Mouse (Mus musculus): Measurements from ENCODE around the gene Hspg2. TPM values are rescaled to one million over a fixed set of nuclear protein-coding genes. Genes with fewer than 3 reads are reported as not detected.

Gene Hspg2
- polyA plus RNA-seq, 1 experiment from 2014 or later = 44.1 TPM

DNA sequence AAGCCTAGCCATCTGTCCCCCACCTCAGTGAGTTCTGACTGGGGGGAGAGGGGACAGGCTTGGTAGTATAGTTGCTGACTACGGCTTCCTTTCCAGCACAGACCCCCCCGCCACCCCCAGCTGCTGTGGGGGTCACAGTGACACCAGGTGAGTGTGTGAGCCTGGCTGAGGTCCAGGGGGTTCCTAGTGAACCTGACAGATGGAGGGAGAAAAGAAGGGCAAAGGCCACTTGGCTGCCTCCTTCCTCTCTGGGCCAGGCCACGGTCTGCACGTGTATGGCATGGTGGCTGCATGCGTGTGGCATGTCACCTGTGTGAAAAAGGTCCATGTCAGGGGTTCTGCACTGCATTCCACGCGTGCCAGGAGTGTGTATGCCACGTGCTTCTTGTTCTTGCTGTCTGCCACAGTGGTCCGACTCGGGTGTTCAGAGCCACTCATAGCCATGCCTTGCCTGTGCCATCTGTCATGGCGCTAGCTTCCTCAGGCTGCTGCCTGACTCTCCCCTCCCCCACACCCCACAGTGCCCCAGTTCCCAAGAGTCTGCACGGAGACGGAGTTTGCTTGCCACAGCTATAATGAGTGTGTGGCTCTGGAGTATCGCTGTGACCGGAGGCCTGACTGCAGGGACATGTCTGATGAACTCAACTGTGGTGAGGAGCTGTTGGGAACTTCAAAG, 41.6 kb downstream of the Hspg2 start:
- Histone ChIP-seq H3K4me1 (ENCODE audit: control insufficient read depth, insufficient read depth, low read length) (no peaks in the 10 kb centered on the region), H3K4me2 (replicated peaks; ENCODE audit: low read depth, low read length) (no peak overlapping the region), H3K9me3 (ENCODE audit: control insufficient read depth, low read depth, low read length) (no peaks in the 10 kb centered on the region), H3K27me3 (ENCODE audit: control insufficient read depth, insufficient read depth, low read length) (no peaks in the 10 kb centered on the region), H3K4me3 (ENCODE audit: low read depth, low read length) (no peak overlapping the region), H3K27ac (ENCODE audit: low read length) (no peak overlapping the region), H3K9ac (replicated peaks; ENCODE audit: low read depth, low read length) (no peak overlapping the region), H3K36me3 (ENCODE audit: control insufficient read depth, insufficient read depth, low read length) (peaks cover 59% of the 10 kb centered on the region)
- WGBS = 86% methylated on average over 15 of the region's 15 CpGs
- ATAC-seq (ENCODE audit: insufficient number of reproducible peaks, insufficient read depth, low FRiP score, low read depth) = no peak

DNA sequence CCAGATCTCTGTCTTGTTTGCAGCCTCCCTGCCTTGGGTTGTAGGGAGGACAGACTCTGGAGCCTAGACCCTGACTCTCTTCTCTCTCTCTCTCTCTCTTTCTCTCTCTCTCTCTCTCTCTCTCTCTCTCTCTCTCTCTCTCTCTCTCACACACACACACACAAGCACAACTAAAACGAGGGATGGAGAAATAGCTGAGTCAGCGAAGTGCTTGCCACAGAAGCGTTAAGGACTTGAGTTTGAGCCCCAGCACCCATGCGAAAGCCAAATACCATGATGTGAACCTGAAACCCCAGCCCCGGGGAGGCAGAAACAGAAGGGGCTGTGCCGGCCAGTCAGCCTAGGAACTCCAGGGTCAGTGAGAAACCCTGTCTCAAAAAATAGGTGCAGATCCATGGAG, 44.3 kb downstream of the Hspg2 start:
- no peaks in the 10 kb centered on the region for H3K4me1 ChIP-seq (ENCODE audit: control insufficient read depth, insufficient read depth, low read length)
- H3K27ac ChIP-seq (ENCODE audit: low read length) = no peak overlapping the region
- no peaks in the 10 kb centered on the region for H3K27me3 ChIP-seq (ENCODE audit: control insufficient read depth, insufficient read depth, low read length)
- peaks cover 76% of the 10 kb centered on the region for H3K36me3 ChIP-seq (ENCODE audit: control insufficient read depth, insufficient read depth, low read length)
- no peak overlapping the region for H3K9ac ChIP-seq (replicated peaks; ENCODE audit: low read depth, low read length)
- WGBS = 82% methylated on average over 6 of the region's 6 CpGs
- no peaks in the 10 kb centered on the region for H3K9me3 ChIP-seq (ENCODE audit: control insufficient read depth, low read depth, low read length)
- no peak for ATAC-seq (ENCODE audit: insufficient number of reproducible peaks, insufficient read depth, low FRiP score, low read depth)
- no peak overlapping the region for H3K4me2 ChIP-seq (replicated peaks; ENCODE audit: low read depth, low read length)
- H3K4me3 ChIP-seq (ENCODE audit: low read depth, low read length) = no peak overlapping the region

DNA sequence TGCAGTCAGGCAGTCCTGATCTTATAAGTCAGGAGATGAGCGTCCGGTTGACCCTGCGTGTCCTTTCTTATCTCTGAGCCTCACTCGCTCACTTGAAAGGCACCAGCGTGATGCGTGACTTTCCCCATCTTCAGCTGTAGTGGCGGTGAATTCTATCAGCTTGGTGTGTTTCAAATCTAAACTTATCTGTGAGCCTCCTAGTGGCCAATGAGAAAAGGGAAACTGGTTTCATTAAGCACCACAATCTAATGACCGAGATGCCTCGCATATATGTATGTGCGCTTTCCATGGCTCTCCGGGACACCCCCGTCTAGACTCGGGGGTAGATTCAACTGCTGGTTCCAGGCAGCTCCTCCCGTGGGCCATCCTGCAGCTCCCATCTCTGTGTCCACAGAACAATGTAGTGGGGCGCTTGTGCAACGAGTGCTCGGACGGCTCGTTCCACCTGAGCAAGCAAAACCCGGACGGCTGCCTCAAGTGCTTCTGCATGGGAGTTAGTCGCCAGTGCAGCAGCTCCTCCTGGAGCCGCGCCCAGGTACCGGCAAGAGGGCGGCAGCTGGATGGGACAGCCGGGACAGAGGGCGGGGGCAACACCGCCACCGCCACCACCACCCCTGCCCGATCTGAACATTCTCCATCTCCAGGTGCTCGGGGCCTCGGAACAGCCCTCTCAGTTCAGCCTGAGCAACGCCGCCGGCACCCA, 49.6 kb downstream of the Hspg2 start:
- Histone ChIP-seq H3K4me3 (ENCODE audit: low read depth, low read length) (no peak overlapping the region), H3K4me2 (replicated peaks; ENCODE audit: low read depth, low read length) (no peak overlapping the region), H3K9ac (replicated peaks; ENCODE audit: low read depth, low read length) (no peak overlapping the region), H3K27me3 (ENCODE audit: control insufficient read depth, insufficient read depth, low read length) (no peaks in the 10 kb centered on the region), H3K9me3 (ENCODE audit: control insufficient read depth, low read depth, low read length) (no peaks in the 10 kb centered on the region), H3K36me3 (ENCODE audit: control insufficient read depth, insufficient read depth, low read length) (peaks cover 83% of the 10 kb centered on the region), H3K4me1 (ENCODE audit: control insufficient read depth, insufficient read depth, low read length) (no peaks in the 10 kb centered on the region), H3K27ac (ENCODE audit: low read length) (no peak overlapping the region)
- ATAC-seq (ENCODE audit: insufficient number of reproducible peaks, insufficient read depth, low FRiP score, low read depth) = no peak
- 81% methylated on average over 36 of the region's 36 CpGs for WGBS

DNA sequence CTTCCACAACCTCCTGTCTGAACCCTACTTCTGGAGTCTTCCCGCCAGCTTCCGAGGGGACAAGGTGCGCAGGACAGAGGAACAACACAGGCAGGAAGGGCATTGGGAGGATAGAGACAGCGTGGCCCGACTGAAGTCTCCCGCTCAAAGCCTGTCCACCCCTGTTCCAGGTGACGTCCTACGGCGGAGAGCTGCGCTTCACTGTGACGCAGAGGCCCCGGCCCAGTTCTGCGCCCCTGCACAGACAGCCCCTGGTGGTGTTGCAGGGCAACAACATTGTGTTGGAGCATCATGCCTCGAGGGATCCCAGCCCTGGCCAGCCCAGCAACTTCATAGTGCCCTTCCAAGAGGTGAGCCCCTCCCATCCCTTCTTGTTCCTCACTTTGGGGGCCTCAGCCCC, 50.2 kb downstream of the Hspg2 start:
- WGBS = 88% methylated on average over 14 of the region's 14 CpGs
- Histone ChIP-seq H3K9me3 (ENCODE audit: control insufficient read depth, low read depth, low read length) (no peaks in the 10 kb centered on the region), H3K27ac (ENCODE audit: low read length) (no peak overlapping the region), H3K4me3 (ENCODE audit: low read depth, low read length) (no peak overlapping the region), H3K4me1 (ENCODE audit: control insufficient read depth, insufficient read depth, low read length) (no peaks in the 10 kb centered on the region), H3K27me3 (ENCODE audit: control insufficient read depth, insufficient read depth, low read length) (no peaks in the 10 kb centered on the region), H3K36me3 (ENCODE audit: control insufficient read depth, insufficient read depth, low read length) (peaks cover 85% of the 10 kb centered on the region), H3K4me2 (replicated peaks; ENCODE audit: low read depth, low read length) (no peak overlapping the region), H3K9ac (replicated peaks; ENCODE audit: low read depth, low read length) (no peak overlapping the region)
- no peak for ATAC-seq (ENCODE audit: insufficient number of reproducible peaks, insufficient read depth, low FRiP score, low read depth)

DNA sequence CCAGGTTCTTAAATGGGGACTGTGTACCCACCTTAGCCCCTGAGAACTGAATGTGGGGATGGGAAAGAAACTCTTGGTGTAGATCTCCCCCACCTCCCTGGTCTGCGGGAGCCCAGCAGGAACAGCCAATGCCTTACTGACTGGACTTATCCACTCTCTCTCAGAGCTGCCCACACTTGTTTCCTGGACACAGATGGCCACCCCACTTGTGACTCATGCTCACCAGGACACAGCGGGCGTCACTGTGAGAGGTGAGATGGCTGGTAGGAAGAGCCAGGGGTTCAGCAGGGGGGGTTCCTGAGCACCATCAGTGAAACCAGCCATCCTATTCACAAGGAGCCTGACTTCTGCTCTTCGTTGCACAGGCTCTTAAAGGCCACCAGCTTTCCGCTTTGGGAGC, 51.8 kb downstream of the Hspg2 start:
- no peak overlapping the region for H3K4me2 ChIP-seq (replicated peaks; ENCODE audit: low read depth, low read length)
- H3K9me3 ChIP-seq (ENCODE audit: control insufficient read depth, low read depth, low read length) = no peaks in the 10 kb centered on the region
- ATAC-seq (ENCODE audit: insufficient number of reproducible peaks, insufficient read depth, low FRiP score, low read depth) = no peak
- peaks cover 82% of the 10 kb centered on the region for H3K36me3 ChIP-seq (ENCODE audit: control insufficient read depth, insufficient read depth, low read length)
- H3K27me3 ChIP-seq (ENCODE audit: control insufficient read depth, insufficient read depth, low read length) = no peaks in the 10 kb centered on the region
- no peaks in the 10 kb centered on the region for H3K4me1 ChIP-seq (ENCODE audit: control insufficient read depth, insufficient read depth, low read length)
- 95% methylated on average over 5 of the region's 5 CpGs for WGBS
- H3K9ac ChIP-seq (replicated peaks; ENCODE audit: low read depth, low read length) = no peak overlapping the region
- no peak overlapping the region for H3K4me3 ChIP-seq (ENCODE audit: low read depth, low read length)
- H3K27ac ChIP-seq (ENCODE audit: low read length) = no peak overlapping the region

DNA sequence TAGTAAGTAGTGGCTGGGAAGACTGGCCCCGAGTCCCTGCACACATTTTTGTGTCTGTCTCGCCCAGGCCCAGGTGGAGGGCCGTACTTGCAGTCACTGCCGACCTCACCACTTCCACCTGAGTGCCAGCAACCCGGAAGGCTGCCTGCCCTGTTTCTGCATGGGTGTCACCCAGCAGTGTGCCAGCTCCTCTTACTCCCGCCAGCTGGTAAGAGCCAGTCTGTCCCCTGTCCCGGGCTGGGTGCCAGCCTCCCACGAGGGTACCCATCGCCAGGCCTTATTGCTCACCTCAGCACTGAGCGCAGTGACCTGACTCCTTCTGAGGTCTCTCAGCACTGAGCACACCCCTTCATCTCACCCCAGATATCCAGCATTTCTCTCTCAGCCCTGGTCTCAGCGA, 53.4 kb downstream of the Hspg2 start:
- Histone ChIP-seq H3K9ac (replicated peaks; ENCODE audit: low read depth, low read length) (no peak overlapping the region), H3K4me1 (ENCODE audit: control insufficient read depth, insufficient read depth, low read length) (no peaks in the 10 kb centered on the region), H3K4me2 (replicated peaks; ENCODE audit: low read depth, low read length) (no peak overlapping the region), H3K27ac (ENCODE audit: low read length) (no peak overlapping the region), H3K4me3 (ENCODE audit: low read depth, low read length) (no peak overlapping the region), H3K36me3 (ENCODE audit: control insufficient read depth, insufficient read depth, low read length) (peaks cover 69% of the 10 kb centered on the region), H3K27me3 (ENCODE audit: control insufficient read depth, insufficient read depth, low read length) (no peaks in the 10 kb centered on the region), H3K9me3 (ENCODE audit: control insufficient read depth, low read depth, low read length) (no peaks in the 10 kb centered on the region)
- no peak for ATAC-seq (ENCODE audit: insufficient number of reproducible peaks, insufficient read depth, low FRiP score, low read depth)
- WGBS = 94% methylated on average over 11 of the region's 11 CpGs

DNA sequence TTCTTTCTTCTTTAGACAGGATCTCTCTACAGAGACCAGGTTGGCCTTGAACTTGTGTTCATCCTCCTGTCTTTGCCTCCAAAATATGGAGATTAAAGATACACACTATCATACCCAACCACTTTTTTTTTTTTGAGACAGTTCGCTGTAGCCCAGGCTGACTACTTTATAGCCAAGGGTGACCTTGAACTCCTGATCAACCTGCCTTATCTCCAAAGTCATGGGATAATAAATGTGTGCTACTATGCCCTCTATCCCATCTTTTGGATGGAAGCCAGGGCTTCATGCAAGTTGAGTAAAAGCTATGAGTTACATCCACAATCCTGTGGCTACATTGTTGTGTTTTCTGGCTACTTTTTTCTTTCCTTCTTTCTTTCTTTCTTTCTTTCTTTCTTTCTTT, 56.9 kb downstream of the Hspg2 start:
- Histone ChIP-seq H3K27me3 (ENCODE audit: control insufficient read depth, insufficient read depth, low read length) (no peaks in the 10 kb centered on the region), H3K9ac (replicated peaks; ENCODE audit: low read depth, low read length) (no peak overlapping the region), H3K4me1 (ENCODE audit: control insufficient read depth, insufficient read depth, low read length) (no peaks in the 10 kb centered on the region), H3K4me3 (ENCODE audit: low read depth, low read length) (no peak overlapping the region), H3K9me3 (ENCODE audit: control insufficient read depth, low read depth, low read length) (no peaks in the 10 kb centered on the region), H3K36me3 (ENCODE audit: control insufficient read depth, insufficient read depth, low read length) (peaks cover 61% of the 10 kb centered on the region), H3K4me2 (replicated peaks; ENCODE audit: low read depth, low read length) (no peak overlapping the region), H3K27ac (ENCODE audit: low read length) (no peak overlapping the region)
- ATAC-seq (ENCODE audit: insufficient number of reproducible peaks, insufficient read depth, low FRiP score, low read depth) = no peak
- 100% methylated on average over 1 of the region's 1 CpGs for WGBS

DNA sequence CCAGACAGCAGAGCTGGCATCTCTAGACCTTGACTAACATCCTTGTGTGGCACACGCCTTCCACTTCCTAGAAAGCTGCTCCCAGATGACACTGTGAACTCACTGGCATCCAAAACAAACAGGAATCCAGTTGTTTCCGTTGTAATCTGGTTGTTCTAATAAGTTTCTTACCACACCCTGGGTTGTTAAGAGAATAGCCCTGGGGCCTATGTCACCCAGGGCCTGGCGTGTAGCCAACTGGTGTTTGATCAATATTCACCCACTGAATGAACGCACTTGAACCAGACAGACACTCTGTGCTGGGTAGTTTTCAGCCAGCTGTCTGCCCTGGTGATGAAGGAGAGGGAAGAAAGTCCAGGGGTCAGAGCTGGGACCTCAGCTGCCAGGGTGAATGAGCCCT, 58.8 kb downstream of the Hspg2 start:
- no peak overlapping the region for H3K27ac ChIP-seq (ENCODE audit: low read length)
- WGBS = 75% methylated on average over 4 of the region's 4 CpGs
- ATAC-seq (ENCODE audit: insufficient number of reproducible peaks, insufficient read depth, low FRiP score, low read depth) = no peak

DNA sequence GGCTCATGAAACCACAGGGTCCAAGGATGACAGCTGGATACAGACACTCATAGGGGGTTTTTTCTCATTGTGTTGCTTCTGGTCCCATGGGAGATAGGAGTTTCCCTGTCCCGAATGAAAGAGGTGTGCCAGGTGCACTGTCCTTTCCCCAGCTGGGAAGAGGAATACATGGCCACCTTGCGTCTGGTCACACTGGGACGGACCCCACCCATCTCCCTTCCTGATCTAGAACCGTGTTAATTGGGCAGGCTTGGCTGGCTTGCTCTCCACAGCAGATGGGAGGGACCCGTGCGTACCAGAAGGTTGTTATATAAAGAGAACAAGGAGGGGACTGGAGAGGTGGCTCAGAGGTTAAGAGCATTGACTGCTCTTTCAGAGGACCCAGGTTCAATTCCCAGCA, 59.3 kb downstream of the Hspg2 start:
- H3K9me3 ChIP-seq (ENCODE audit: control insufficient read depth, low read depth, low read length) = no peaks in the 10 kb centered on the region
- peaks cover 45% of the 10 kb centered on the region for H3K36me3 ChIP-seq (ENCODE audit: control insufficient read depth, insufficient read depth, low read length)
- H3K27me3 ChIP-seq (ENCODE audit: control insufficient read depth, insufficient read depth, low read length) = no peaks in the 10 kb centered on the region
- ATAC-seq (ENCODE audit: insufficient number of reproducible peaks, insufficient read depth, low FRiP score, low read depth) = no peak
- no peak overlapping the region for H3K27ac ChIP-seq (ENCODE audit: low read length)
- H3K4me2 ChIP-seq (replicated peaks; ENCODE audit: low read depth, low read length) = no peak overlapping the region
- 89% methylated on average over 6 of the region's 6 CpGs for WGBS
- no peak overlapping the region for H3K4me3 ChIP-seq (ENCODE audit: low read depth, low read length)
- no peaks in the 10 kb centered on the region for H3K4me1 ChIP-seq (ENCODE audit: control insufficient read depth, insufficient read depth, low read length)
- no peak overlapping the region for H3K9ac ChIP-seq (replicated peaks; ENCODE audit: low read depth, low read length)

More for the DNA sequence above, 58.8 kb downstream of the Hspg2 start:
- Histone ChIP-seq H3K4me2 (replicated peaks; ENCODE audit: low read depth, low read length) (no peak overlapping the region), H3K36me3 (ENCODE audit: control insufficient read depth, insufficient read depth, low read length) (peaks cover 50% of the 10 kb centered on the region), H3K4me1 (ENCODE audit: control insufficient read depth, insufficient read depth, low read length) (no peaks in the 10 kb centered on the region), H3K9ac (replicated peaks; ENCODE audit: low read depth, low read length) (no peak overlapping the region), H3K9me3 (ENCODE audit: control insufficient read depth, low read depth, low read length) (no peaks in the 10 kb centered on the region), H3K27me3 (ENCODE audit: control insufficient read depth, insufficient read depth, low read length) (no peaks in the 10 kb centered on the region), H3K4me3 (ENCODE audit: low read depth, low read length) (no peak overlapping the region)
